Mouse (Mus musculus) adrenal gland, adult 8-10 months (tissue): Measurements from ENCODE around the gene Nkx1-1. TPM values are rescaled to one million over a fixed set of nuclear protein-coding genes. Genes with fewer than 3 reads are reported as not detected.
A peak's percentile ranks its signal among the peaks of the same experiment; 100 is the strongest.

Experiments used
- DNase-seq: peaks from one replicate; pipeline ENCODE4 v3.0.0; 2022
- total RNA-seq, 4 experiments: library from RNA; stranded (reverse); gene quantifications; 2 replicates each; pipeline ENCODE4 v1.2.4; 2022

The Nkx1-1 gene
- total RNA-seq, 4 experiments from 2014 or later, result not detected

- no peak for DNase-seq
Measured at GRCm38 (mm10) chr5:33400819-33401218, 33.0 kb downstream of the Nkx1-1 start.

- no peak for DNase-seq
Measured at GRCm38 (mm10) chr5:33396828-33397227, 36.9 kb downstream of the Nkx1-1 start.

DNA sequence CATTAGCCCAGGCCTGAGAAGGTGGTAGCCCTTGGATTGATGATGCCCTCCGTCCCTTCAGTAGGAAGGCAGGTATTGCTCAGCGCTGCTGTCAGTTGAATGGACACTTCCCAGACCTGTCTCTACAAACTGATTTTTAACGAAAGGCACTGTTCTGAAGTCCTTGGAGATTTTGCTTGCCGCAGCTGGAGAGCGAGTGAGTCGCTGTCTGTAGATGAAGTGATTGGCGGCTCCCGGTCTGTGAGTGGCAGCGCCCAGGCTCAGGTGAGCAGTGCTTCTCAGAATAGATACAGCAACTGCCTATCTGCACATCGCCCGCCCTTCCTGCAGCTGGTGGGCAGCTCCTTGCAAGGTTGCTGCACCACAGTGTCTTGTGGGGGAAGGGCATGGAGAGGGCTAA, 38.1 kb downstream of the Nkx1-1 start:
- DNase-seq, result no peak

- DNase-seq, result peak; percentile 57
Measured at GRCm38 (mm10) chr5:33393803-33394202, 40.0 kb downstream of the Nkx1-1 start.

DNA sequence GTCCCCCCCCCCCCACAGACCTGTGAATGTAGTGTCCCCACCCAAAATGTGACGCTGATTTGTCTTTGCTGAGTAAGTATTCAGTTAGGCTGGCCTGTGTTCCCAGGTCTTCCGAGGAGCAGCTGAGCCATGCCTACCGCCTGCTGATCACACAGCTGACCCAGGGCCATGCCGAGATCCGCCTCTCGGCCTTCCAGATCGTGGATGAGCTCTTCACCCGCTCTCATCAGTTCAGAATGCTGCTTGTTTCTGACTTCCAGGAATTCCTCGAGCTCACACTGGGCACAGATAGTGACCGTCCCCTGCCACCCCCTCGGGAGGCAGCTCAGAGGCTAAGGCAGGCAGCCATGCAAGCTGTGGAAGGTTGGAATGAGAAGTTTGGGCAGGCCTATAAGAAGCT, 46.2 kb downstream of the Nkx1-1 start:
- no peak for DNase-seq

Other genes starting within 250 kb of the Nkx1-1 start
- gene Spon2, start 215.5 kb downstream of the Nkx1-1 start, total RNA-seq, result 1 to 10 TPM in 1 of 4 experiments, under 1 TPM in 3; 0.68 to 1.7 (median 0.78) TPM
- gene Ctbp1, start 159.0 kb downstream of the Nkx1-1 start, total RNA-seq, result 100 to 1,000 TPM; 226 to 255 (median 255) TPM
- 100 to 1,000 TPM; 124 to 132 (median 127) TPM for gene Maea, start 98.5 kb downstream of the Nkx1-1 start, total RNA-seq
- 10 to 100 TPM in 2 of 4 experiments, 1 to 10 TPM in 2; 6.1 to 18.4 (median 13.6) TPM for gene Uvssa, start 55.4 kb downstream of the Nkx1-1 start, total RNA-seq
- 10 to 100 TPM; 28.1 to 40.8 (median 34.8) TPM for gene Fam53a, start 195.7 kb upstream of the Nkx1-1 start, total RNA-seq
- 1 to 10 TPM in 1 of 4 experiments, under 1 TPM in 3; 0.14 to 1.0 (median 0.62) TPM for gene Gm9903, start 195.9 kb upstream of the Nkx1-1 start, total RNA-seq
- gene Slbp, start 218.6 kb upstream of the Nkx1-1 start, total RNA-seq, result 10 to 100 TPM; 34.0 to 42.1 (median 38.5) TPM
- 1 to 10 TPM; 3.5 to 9.6 (median 6.7) TPM for gene Tacc3, start 224.2 kb upstream of the Nkx1-1 start, total RNA-seq
- gene Tmem129, start 224.4 kb upstream of the Nkx1-1 start, total RNA-seq, result 10 to 100 TPM; 28.6 to 37.7 (median 33.2) TPM